Mouse (Mus musculus) fibroblast of lung, adult 2 months (primary cell): ENCODE results near the gene Fbxl12.
"Not testable (repeated sequence)": the region's sequence is repeated elsewhere in the genome, so short reads cannot be mapped to it uniquely, and the experiment has no call there.

ENCODE experiments used
- DNase-seq: peaks from one replicate; pipeline ENCODE4 v3.0.0-alpha.2; 2011; ENCODE audit warnings: low read depth

Fbxl12 gene

GRCm38 (mm10) chr9:20652260-20652658, 7.7 kb upstream of the Fbxl12 start:
- DNase-seq, result no peak

- peak; percentile 99 for DNase-seq
These were observed 7.2 kb upstream of the Fbxl12 start, which contains the start of gene Pin1 for GRCm38 (mm10) chr9:20651602-20652259. Gene Pin1, plus strand, starts transcription at chr9:20652095.

GRCm38 (mm10) chr9:20645121-20645520, 554 bp upstream of the Fbxl12 start:
- DNase-seq, result no peak

- DNase-seq, result no peak
These were observed 786 bp downstream of the Fbxl12 start for GRCm38 (mm10) chr9:20643781-20644180.

GRCm38 (mm10) chr9:20642896-20643466, 1.6 kb downstream of the Fbxl12 start:
- DNase-seq, result peak; percentile 63

- DNase-seq, result peak; percentile 82
These were observed 2.3 kb downstream of the Fbxl12 start, which contains the start of gene Ubl5 for GRCm38 (mm10) chr9:20642101-20642895. Gene Ubl5, plus strand, starts transcription at chr9:20642878.

GRCm38 (mm10) chr9:20641501-20641900, 3.1 kb downstream of the Fbxl12 start:
- DNase-seq, result no peak

- no peak for DNase-seq
These were observed 5.1 kb downstream of the Fbxl12 start for GRCm38 (mm10) chr9:20639486-20639885.

GRCm38 (mm10) chr9:20638552-20638951, 6.0 kb downstream of the Fbxl12 start:
- DNase-seq, result no peak

GRCm38 (mm10) chr9:20636790-20637189, 7.8 kb downstream of the Fbxl12 start:
- no peak for DNase-seq

GRCm38 (mm10) chr9:20636256-20636655, 8.3 kb downstream of the Fbxl12 start:
- no peak for DNase-seq

- DNase-seq, result not testable (repeated sequence)
These were observed 8.9 kb downstream of the Fbxl12 start for GRCm38 (mm10) chr9:20635676-20636075.

GRCm38 (mm10) chr9:20631332-20631731, 13.2 kb downstream of the Fbxl12 start:
- DNase-seq, result no peak

- peak; percentile 12 for DNase-seq
These were observed 27.9 kb downstream of the Fbxl12 start for GRCm38 (mm10) chr9:20616685-20617084.

- DNase-seq, result no peak
These were observed 32.6 kb downstream of the Fbxl12 start for GRCm38 (mm10) chr9:20611976-20612375.

- no peak for DNase-seq
These were observed 34.6 kb downstream of the Fbxl12 start for GRCm38 (mm10) chr9:20609831-20610464.

GRCm38 (mm10) chr9:20607100-20607974, 37.2 kb downstream of the Fbxl12 start:
- DNase-seq, result peak; percentile 75

GRCm38 (mm10) chr9:20606269-20606668, 38.3 kb downstream of the Fbxl12 start:
- DNase-seq, result no peak

- no peak for DNase-seq
These were observed 43.3 kb downstream of the Fbxl12 start for GRCm38 (mm10) chr9:20601270-20601669.

GRCm38 (mm10) chr9:20581175-20581634, 63.4 kb downstream of the Fbxl12 start, which contains the start of gene Zfp846:
Gene Zfp846, plus strand, starts transcription at chr9:20581291.
- DNase-seq, result peak; percentile 88

GRCm38 (mm10) chr9:20576591-20576990, 68.0 kb downstream of the Fbxl12 start:
- DNase-seq, result no peak
